Mouse (Mus musculus): ENCODE measurements around the gene Sox14. TPM values are rescaled to one million over a fixed set of nuclear protein-coding genes. Genes with fewer than 3 reads are reported as not detected.

Gene Sox14
- polyA plus RNA-seq (2014; fragmentation: Illumina TruSeq; extraction: RNeasy Lipid Tissue Mini Kit (QIAGEN cat#74804); ENCODE audit: insufficient read depth, low read depth, low replicate concordance) = not detected

GRCm38 (mm10) chr9:99875618-99876372 lies at the start of gene Sox14:
Sox14 (minus strand) TSS chr9:99876170.

Other genes with a start within 250 kb of the Sox14 start
- gene Dzip1l, start 246.7 kb downstream of the Sox14 start, polyA plus RNA-seq (2014; fragmentation: Illumina TruSeq; extraction: RNeasy Lipid Tissue Mini Kit (QIAGEN cat#74804); ENCODE audit: insufficient read depth, low read depth, low replicate concordance) = 4.8 TPM
- 189 TPM for gene Cldn18, start 158.9 kb downstream of the Sox14 start, polyA plus RNA-seq (2014; fragmentation: Illumina TruSeq; extraction: RNeasy Lipid Tissue Mini Kit (QIAGEN cat#74804); ENCODE audit: insufficient read depth, low read depth, low replicate concordance)

All from lung, adult 10 weeks (tissue).